Mouse (Mus musculus) E14TG2a.4 (cell line): ENCODE results near the gene Nrf1.

Experiments used
- H3K27me3 ChIP-seq: 2 replicates; pipeline ENCODE4 v1.6.1; 2014; ENCODE audit warnings: low read length, control low read depth; ENCODE audit not compliant: insufficient read depth
- H3K36me3 ChIP-seq: 2 replicates; pipeline ENCODE4 v1.6.1; 2014; ENCODE audit warnings: low read length, control low read depth; ENCODE audit not compliant: insufficient read depth
- H3K4me1 ChIP-seq: replicated peaks from 2 replicates; pipeline ENCODE4 v1.6.1; 2014; ENCODE audit warnings: low read depth, low read length, control low read depth
- H3K4me3 ChIP-seq: replicated peaks from 2 replicates; pipeline ENCODE4 v1.5.1; 2014; ENCODE audit warnings: mild to moderate bottlenecking, low read length
- H3K9me3 ChIP-seq: 2 replicates; pipeline ENCODE4 v1.6.1; 2014; ENCODE audit warnings: low read length, control low read depth
- CTCF ChIP-seq: conservative IDR thresholded peaks from 2 replicates; pipeline ENCODE4 v1.5.1; 2014; ENCODE audit warnings: low read length
- NANOG ChIP-seq: IDR thresholded peaks from 2 replicates; pipeline ENCODE4 v1.6.1; 2014; ENCODE audit warnings: borderline replicate concordance, low read length, mixed read lengths
- POU5F1 ChIP-seq: IDR thresholded peaks from 2 replicates; pipeline ENCODE4 v1.6.1; 2014; ENCODE audit warnings: low read length, borderline replicate concordance

The Nrf1 gene

GRCm38 (mm10) chr6:30047271-30048162 lies at the start of gene Nrf1:
Gene Nrf1, plus strand, starts transcription at chr6:30047988.
- TF ChIP-seq POU5F1 (no peak), NANOG (no peak), CTCF (no peak)
- no peaks in the 10 kb centered on the region for H3K27me3 ChIP-seq
- peaks cover 54% of the 10 kb centered on the region for H3K4me1 ChIP-seq
- no peaks in the 10 kb centered on the region for H3K9me3 ChIP-seq
- H3K36me3 ChIP-seq = peaks cover 18% of the 10 kb centered on the region
- H3K4me3 ChIP-seq = peak within 1 kb of the TSS; percentile 92

GRCm38 (mm10) chr6:29998140-29998539 lies 49.6 kb upstream of the Nrf1 start:
- Histone ChIP-seq H3K4me1 (peaks cover 30% of the 10 kb centered on the region), H3K9me3 (no peaks in the 10 kb centered on the region), H3K36me3 (no peaks in the 10 kb centered on the region), H3K27me3 (peaks cover 17% of the 10 kb centered on the region), H3K4me3 (peak overlapping the region; percentile 57)
- no peak for TF ChIP-seq POU5F1

DNA sequence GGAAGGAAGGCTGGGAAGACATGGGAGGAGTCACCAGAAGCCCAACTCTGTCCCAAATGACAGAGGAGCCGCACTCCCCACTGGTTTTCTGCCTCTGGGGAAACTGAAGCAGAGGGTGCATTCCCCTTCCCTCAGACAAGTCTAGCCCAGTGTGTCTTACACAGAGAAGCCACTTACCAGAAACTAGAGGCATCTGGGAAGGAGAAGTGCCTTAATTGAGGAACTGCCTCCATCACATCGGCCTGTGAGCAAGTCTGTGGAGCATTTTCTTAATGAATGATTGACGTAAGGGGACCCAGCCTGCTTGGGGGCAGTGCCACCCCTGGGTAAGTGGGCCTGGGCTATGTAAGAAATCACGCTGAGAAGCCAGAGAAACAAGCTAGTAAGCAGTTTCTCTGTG lies 49.0 kb upstream of the Nrf1 start:
- TF ChIP-seq CTCF (no peak), POU5F1 (no peak), NANOG (no peak)
- H3K4me1 ChIP-seq = peaks cover 30% of the 10 kb centered on the region

GRCm38 (mm10) chr6:30002628-30003027 lies 45.2 kb upstream of the Nrf1 start:
- Histone ChIP-seq H3K4me3 (no peak overlapping the region), H3K36me3 (no peaks in the 10 kb centered on the region), H3K27me3 (no peaks in the 10 kb centered on the region), H3K4me1 (peaks cover 16% of the 10 kb centered on the region), H3K9me3 (no peaks in the 10 kb centered on the region)
- TF ChIP-seq CTCF = no peak
- no peak for TF ChIP-seq NANOG
- TF ChIP-seq POU5F1 = no peak

More for the DNA sequence above, 49.0 kb upstream of the Nrf1 start:
- H3K4me3 ChIP-seq = peak overlapping the region; percentile 57
- H3K27me3 ChIP-seq = peaks cover 16% of the 10 kb centered on the region
- H3K9me3 ChIP-seq = no peaks in the 10 kb centered on the region
- H3K36me3 ChIP-seq = no peaks in the 10 kb centered on the region

DNA sequence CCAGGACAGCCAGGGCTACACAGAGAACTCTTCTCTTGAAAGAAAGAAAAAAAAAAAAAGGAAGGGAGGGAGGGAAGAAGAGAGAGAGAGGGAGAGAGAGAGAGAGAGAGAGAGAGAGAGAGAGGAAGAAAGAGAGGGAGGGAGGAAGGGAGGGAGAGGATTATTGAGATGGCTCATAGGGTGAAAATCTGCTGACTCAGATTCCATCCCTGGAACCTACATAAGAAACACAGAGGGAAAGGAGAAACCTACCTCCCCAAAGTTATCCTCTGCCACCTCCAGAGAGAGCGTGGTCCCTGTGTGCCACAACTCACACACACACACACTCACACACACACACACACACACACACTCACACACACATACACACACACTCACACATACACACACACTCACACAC lies 41.9 kb upstream of the Nrf1 start:
- Histone ChIP-seq H3K9me3 (no peaks in the 10 kb centered on the region), H3K4me3 (no peak overlapping the region), H3K27me3 (no peaks in the 10 kb centered on the region), H3K4me1 (no peaks in the 10 kb centered on the region), H3K36me3 (no peaks in the 10 kb centered on the region)
- TF ChIP-seq NANOG (no peak), CTCF (no peak), POU5F1 (no peak)

DNA sequence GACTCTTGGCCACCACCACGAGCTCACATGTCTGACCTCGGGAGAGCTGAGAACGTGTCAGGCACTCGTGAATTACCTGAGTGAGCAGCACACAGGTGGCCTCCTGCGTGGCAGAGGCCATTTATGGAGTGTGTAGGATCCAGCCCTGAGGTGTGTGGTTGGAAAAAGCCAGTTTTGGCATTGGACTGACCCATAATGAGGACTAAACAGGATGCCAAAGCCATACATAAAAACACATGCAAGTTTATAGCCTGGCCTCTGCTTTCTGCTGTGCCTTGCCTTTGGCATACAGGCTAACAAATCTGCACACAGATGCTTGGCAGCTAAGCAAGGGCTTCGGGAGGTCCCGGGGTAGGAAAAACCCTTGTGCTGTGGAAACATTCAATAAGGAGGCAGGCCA lies 38.6 kb upstream of the Nrf1 start:
- no peaks in the 10 kb centered on the region for H3K9me3 ChIP-seq
- no peaks in the 10 kb centered on the region for H3K36me3 ChIP-seq
- H3K27me3 ChIP-seq = no peaks in the 10 kb centered on the region
- H3K4me1 ChIP-seq = peaks cover 12% of the 10 kb centered on the region; the same call in 1 of the 2 replicates
- TF ChIP-seq NANOG (no peak), POU5F1 (no peak), CTCF (no peak)
- H3K4me3 ChIP-seq = no peak overlapping the region

DNA sequence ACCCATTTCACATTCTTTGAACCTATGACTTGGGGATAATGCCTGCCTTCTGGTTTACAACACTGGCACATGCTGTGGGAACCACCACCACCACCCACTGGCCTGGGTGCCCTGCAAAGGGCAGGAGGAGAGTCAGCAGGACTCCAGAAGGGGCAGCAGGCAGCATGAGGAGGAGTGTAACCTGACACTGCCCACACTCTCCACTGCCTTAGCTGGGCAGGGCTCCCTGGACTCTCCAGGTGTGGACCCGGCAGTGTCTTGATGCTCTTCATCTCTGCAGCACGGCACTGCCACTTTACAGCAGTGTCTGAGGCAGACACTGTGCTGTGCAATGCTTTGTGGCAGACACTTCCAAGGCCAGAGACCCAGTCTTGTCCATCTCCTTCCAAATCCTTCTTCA lies 34.3 kb upstream of the Nrf1 start:
- H3K27me3 ChIP-seq = no peaks in the 10 kb centered on the region
- no peaks in the 10 kb centered on the region for H3K9me3 ChIP-seq
- no peak overlapping the region for H3K4me3 ChIP-seq
- H3K36me3 ChIP-seq = no peaks in the 10 kb centered on the region
- TF ChIP-seq NANOG (no peak), CTCF (no peak), POU5F1 (no peak)
- peaks cover 22% of the 10 kb centered on the region; the same call in 1 of the 2 replicates for H3K4me1 ChIP-seq

DNA sequence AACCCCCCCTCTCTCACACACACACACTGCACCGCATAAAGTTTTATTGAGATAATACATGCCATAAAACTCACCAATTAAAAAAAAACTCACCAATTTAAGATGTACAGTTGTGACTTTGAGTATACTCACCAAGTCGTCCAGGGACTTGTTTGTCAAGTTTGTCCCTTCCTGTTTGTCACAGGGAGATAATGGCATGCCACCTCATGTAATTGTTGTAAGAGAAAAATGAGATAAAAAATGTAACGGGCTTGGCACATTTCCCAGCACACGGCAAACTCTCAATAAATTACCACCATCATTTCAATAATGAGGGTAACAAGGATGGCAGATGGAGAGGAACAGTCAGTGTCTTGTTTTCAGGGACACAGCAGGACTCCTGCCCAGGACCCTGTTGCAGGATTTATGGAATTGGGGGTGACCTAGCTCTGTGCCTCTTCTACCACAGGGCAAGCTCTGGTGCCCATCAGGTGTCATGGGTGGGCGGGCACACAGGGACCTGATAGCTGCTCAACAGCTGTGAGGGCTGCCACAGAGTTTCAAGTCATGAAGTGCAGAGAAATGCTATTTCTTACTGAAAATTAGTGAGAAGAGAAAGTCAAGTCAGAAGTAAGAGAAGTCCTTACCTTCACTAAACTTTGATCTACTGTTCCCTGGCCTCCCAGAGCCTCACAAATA lies 33.5 kb upstream of the Nrf1 start:
- peaks cover 30% of the 10 kb centered on the region for H3K4me1 ChIP-seq
- TF ChIP-seq POU5F1 = no peak
- no peak for TF ChIP-seq NANOG
- TF ChIP-seq CTCF = no peak
- no peaks in the 10 kb centered on the region for H3K9me3 ChIP-seq
- no peak overlapping the region for H3K4me3 ChIP-seq
- H3K27me3 ChIP-seq = no peaks in the 10 kb centered on the region
- H3K36me3 ChIP-seq = no peaks in the 10 kb centered on the region

DNA sequence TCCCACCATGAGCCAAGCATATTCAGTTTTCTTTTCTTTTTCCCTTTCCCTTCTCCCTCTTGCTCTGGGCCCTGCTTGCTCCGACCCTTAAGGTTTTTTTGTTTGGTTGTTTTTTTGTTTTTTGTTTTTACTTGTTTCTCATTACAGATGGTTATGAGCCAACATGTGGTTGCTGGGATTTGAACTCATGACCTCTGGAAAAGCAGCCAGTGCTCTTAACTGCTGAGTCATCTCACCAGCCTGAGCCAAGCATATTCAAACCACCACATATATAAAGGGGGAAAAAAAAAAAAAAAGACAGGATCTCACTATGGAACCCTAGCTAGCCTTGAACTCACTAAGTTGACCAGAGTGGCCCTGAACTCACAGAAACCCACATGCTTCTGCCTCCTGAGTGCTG lies 26.5 kb upstream of the Nrf1 start:
- Histone ChIP-seq H3K36me3 (no peaks in the 10 kb centered on the region), H3K9me3 (peaks cover 16% of the 10 kb centered on the region), H3K4me3 (no peak overlapping the region), H3K4me1 (peaks cover 37% of the 10 kb centered on the region), H3K27me3 (no peaks in the 10 kb centered on the region)
- TF ChIP-seq NANOG (no peak), POU5F1 (no peak), CTCF (no peak)
